Mouse (Mus musculus): ENCODE measurements around the gene Sfxn3. TPM values are rescaled to one million over a fixed set of nuclear protein-coding genes. Genes with fewer than 3 reads are reported as not detected.

The Sfxn3 gene
- polyA plus RNA-seq, 1 experiment: 8.8 TPM

DNA sequence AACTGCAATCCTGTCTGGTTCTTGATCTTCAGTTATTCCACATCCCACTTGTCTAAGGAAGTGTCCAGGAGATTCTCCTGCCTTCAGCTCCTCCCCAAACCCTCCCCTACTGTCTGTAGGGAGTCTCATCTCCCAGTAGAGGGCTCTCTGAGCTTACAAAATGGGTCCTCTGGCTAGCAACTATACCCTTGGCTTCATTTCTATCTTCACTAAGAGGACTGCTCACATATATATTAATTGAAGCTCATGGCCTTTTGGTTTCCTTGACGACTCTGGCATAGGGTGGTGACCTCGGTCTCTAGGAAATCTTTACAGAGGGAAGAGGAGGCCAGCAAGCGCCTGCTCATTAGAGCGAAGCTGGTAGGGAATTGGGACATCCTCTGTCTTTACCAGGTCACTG lies 9.1 kb downstream of the Sfxn3 start:
- Histone ChIP-seq H3K4me3 (ENCODE audit: low read depth, low read length) (no peak overlapping the region), H3K4me1 (ENCODE audit: control insufficient read depth, insufficient read depth, insufficient read length, low read length) (peaks cover 5% of the 10 kb centered on the region; the same call in 1 of the 2 replicates), H3K36me3 (ENCODE audit: control insufficient read depth, insufficient read depth, low read length) (peaks cover 1% of the 10 kb centered on the region; the same call in 1 of the 2 replicates), H3K27me3 (ENCODE audit: control insufficient read depth, insufficient read depth, low read length) (no peaks in the 10 kb centered on the region), H3K27ac (ENCODE audit: insufficient read depth, low read depth, low read length) (no peak overlapping the region)
- WGBS: 49% methylated on average over 4 of the region's 4 CpGs
- TF ChIP-seq CTCF (IDR thresholded peaks at IDR 0.05; ENCODE audit: extremely low read depth, insufficient read length, insufficient replicate concordance, low read depth, low read length) (peak; percentile 34; the same call in 1 of the 2 replicates), POLR2A (IDR thresholded peaks at IDR 0.05; ENCODE audit: low read depth, low read length) (no peak)

DNA sequence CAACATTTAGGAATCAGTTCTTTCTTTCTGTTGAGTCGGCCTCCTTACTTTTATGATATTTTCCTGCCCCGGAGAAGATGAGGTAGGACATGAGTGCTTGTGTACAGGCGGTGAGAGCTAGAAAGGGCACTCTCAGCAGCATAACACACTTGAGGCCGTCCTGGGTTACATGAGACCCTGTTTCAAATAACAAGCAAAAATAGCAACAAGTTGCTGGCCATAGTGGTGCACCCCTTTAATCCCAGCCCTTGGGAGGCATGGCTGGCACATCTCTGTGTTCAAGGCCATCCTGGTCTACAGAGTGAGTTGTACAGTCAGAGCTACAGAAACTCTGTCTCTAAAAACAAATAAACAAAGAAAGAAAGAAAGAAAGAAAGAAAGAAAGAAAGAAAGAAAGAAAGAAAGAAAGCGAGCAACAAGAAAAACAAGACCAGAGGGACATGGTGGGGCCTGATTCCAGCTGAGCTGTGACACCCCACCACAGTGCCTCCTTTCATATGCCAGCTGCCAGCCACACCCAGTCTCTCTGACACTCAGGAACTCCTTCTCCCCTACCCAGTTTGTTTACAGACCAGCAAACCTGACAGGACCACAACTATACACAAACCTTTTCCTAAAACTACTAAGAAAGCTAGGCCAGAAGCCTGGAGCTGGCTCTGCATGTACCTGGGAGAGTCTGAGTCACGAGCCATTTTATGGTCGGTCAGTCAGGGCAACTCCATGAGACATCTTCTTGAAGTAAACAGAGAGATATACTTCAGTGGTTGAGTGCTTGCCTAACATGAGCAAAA lies 9.8 kb downstream of the Sfxn3 start:
- WGBS: 56% methylated on average over 7 of the region's 7 CpGs
- no peak for TF ChIP-seq POLR2A (IDR thresholded peaks at IDR 0.05; ENCODE audit: low read depth, low read length)
- no peak for TF ChIP-seq CTCF (IDR thresholded peaks at IDR 0.05; ENCODE audit: extremely low read depth, insufficient read length, insufficient replicate concordance, low read depth, low read length)
- no peak overlapping the region for H3K4me3 ChIP-seq (ENCODE audit: low read depth, low read length)
- H3K4me1 ChIP-seq (ENCODE audit: control insufficient read depth, insufficient read depth, insufficient read length, low read length): peaks cover 5% of the 10 kb centered on the region; the same call in 1 of the 2 replicates
- peaks cover 1% of the 10 kb centered on the region; the same call in 1 of the 2 replicates for H3K36me3 ChIP-seq (ENCODE audit: control insufficient read depth, insufficient read depth, low read length)
- H3K27ac ChIP-seq (ENCODE audit: insufficient read depth, low read depth, low read length): peak overlapping the region; percentile 91
- H3K27me3 ChIP-seq (ENCODE audit: control insufficient read depth, insufficient read depth, low read length): no peaks in the 10 kb centered on the region

GRCm38 (mm10) chr19:45057724-45058112 lies 10.4 kb downstream of the Sfxn3 start:
- H3K4me3 ChIP-seq (ENCODE audit: low read depth, low read length): peak overlapping the region; percentile 75
- peaks cover 1% of the 10 kb centered on the region; the same call in 1 of the 2 replicates for H3K36me3 ChIP-seq (ENCODE audit: control insufficient read depth, insufficient read depth, low read length)
- peaks cover 5% of the 10 kb centered on the region; the same call in 1 of the 2 replicates for H3K4me1 ChIP-seq (ENCODE audit: control insufficient read depth, insufficient read depth, insufficient read length, low read length)
- H3K27ac ChIP-seq (ENCODE audit: insufficient read depth, low read depth, low read length): peak overlapping the region; percentile 91
- TF ChIP-seq CTCF (IDR thresholded peaks at IDR 0.05; ENCODE audit: extremely low read depth, insufficient read length, insufficient replicate concordance, low read depth, low read length) (no peak), POLR2A (IDR thresholded peaks at IDR 0.05; ENCODE audit: low read depth, low read length) (no peak)
- H3K27me3 ChIP-seq (ENCODE audit: control insufficient read depth, insufficient read depth, low read length): no peaks in the 10 kb centered on the region
- 15% methylated on average over 7 of the region's 7 CpGs for WGBS

DNA sequence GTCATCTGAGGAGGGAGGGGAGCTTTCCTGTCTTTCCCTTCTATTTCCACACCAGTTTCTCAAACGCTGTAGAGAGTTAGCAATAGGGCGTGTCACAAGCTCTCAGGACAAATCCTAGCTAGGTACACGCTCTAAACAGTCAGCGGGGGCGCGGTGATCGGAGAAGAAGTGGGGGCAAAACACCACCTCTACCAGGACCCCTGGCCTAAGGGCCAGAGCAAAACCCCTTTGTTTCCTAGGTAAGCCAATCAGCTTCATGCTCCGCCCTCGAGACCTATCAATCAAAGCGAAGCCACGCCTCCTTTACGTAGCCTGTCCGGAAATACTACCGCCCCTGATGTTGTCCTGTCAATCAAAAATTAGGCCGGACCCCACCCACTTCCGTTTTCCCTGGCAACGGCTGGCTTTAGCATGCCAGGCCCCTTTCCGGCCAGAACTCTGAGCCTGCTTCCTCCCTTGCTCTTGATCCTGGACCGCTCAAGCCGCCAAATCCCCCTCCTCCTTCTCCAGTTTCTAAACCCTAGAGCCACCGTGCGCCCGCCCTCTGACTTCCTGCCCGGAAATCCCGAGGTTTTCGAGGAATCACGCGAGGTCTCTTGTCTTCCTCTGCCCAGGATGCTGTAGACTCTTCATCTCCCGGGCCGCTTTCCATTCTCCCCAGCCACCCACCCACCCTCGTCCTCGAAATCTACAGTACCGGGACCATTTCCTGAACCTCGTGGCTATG lies 11.0 kb downstream of the Sfxn3 start:
- Histone ChIP-seq H3K4me3 (ENCODE audit: low read depth, low read length) (peak overlapping the region; percentile 75), H3K27ac (ENCODE audit: insufficient read depth, low read depth, low read length) (peak overlapping the region; percentile 91), H3K27me3 (ENCODE audit: control insufficient read depth, insufficient read depth, low read length) (no peaks in the 10 kb centered on the region), H3K4me1 (ENCODE audit: control insufficient read depth, insufficient read depth, insufficient read length, low read length) (peaks cover 5% of the 10 kb centered on the region; the same call in 1 of the 2 replicates), H3K36me3 (ENCODE audit: control insufficient read depth, insufficient read depth, low read length) (peaks cover 1% of the 10 kb centered on the region; the same call in 1 of the 2 replicates)
- peak; percentile 65; the same call in 1 of the 2 replicates for TF ChIP-seq POLR2A (IDR thresholded peaks at IDR 0.05; ENCODE audit: low read depth, low read length)
- no peak for TF ChIP-seq CTCF (IDR thresholded peaks at IDR 0.05; ENCODE audit: extremely low read depth, insufficient read length, insufficient replicate concordance, low read depth, low read length)
- WGBS: under 1% methylated on average over 34 of the region's 34 CpGs

DNA sequence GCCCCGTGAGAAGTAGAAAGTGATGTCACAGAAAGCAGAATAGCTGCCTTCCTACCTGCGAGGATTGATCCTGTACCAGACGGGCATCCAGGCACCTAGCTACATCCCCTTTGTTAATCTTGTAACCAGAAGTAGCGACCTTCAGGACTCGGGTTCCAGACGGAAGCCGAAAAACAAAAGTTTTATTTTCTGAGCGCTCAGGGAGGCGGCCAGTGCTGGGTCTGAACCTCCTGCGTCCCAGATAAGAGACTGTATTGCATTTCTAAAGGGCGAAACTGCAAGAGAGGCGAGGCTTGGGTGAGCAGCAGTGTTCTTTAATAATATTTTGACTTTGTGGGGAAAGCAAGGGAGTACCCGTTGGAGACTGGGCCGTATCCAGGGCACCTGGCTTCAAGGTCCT lies 11.5 kb downstream of the Sfxn3 start:
- under 1% methylated on average over 14 of the region's 14 CpGs for WGBS
- Histone ChIP-seq H3K4me3 (ENCODE audit: low read depth, low read length) (peak overlapping the region; percentile 75), H3K4me1 (ENCODE audit: control insufficient read depth, insufficient read depth, insufficient read length, low read length) (peaks cover 5% of the 10 kb centered on the region; the same call in 1 of the 2 replicates), H3K27me3 (ENCODE audit: control insufficient read depth, insufficient read depth, low read length) (no peaks in the 10 kb centered on the region), H3K27ac (ENCODE audit: insufficient read depth, low read depth, low read length) (peak overlapping the region; percentile 91), H3K36me3 (ENCODE audit: control insufficient read depth, insufficient read depth, low read length) (no peaks in the 10 kb centered on the region; the same call in 1 of the 2 replicates)
- no peak for TF ChIP-seq POLR2A (IDR thresholded peaks at IDR 0.05; ENCODE audit: low read depth, low read length)
- TF ChIP-seq CTCF (IDR thresholded peaks at IDR 0.05; ENCODE audit: extremely low read depth, insufficient read length, insufficient replicate concordance, low read depth, low read length): no peak

DNA sequence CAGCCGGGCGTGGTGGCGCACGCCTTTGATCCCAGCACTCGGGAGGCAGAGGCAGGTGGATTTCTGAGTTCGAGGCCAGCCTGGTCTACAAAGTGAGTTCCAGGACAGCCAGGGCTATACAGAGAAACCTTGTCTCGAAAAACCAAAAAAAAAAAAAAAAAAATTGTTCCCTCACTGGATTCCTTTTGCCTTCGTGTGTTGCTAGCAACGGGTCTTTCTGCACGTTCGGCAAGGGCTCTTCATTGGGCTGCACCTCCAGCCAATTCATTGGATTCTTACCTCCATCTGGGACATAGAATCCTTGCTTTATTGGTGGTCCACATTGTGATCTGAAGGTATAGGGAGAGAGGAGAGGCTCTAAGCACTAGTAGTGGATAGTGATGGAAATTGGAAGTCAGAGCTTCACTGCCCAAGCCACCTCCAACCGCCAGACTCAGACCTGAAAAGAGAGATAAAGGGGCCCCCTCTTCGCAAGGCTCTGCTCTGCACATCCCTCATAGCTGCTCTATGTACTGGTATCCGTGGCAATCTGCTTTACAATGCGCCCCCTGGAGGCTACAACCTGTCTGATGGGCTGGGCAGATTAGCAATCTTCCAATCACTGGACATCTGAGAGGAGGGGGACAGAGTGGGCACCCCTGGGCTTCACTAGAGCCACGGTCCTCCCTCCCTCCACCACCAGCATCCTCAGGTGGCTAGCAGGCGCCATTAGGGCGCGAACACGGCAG lies 16.4 kb downstream of the Sfxn3 start:
- no peak for TF ChIP-seq POLR2A (IDR thresholded peaks at IDR 0.05; ENCODE audit: low read depth, low read length)
- TF ChIP-seq CTCF (IDR thresholded peaks at IDR 0.05; ENCODE audit: extremely low read depth, insufficient read length, insufficient replicate concordance, low read depth, low read length): peak; percentile 65; the same call in 1 of the 2 replicates
- no peak overlapping the region for H3K4me3 ChIP-seq (ENCODE audit: low read depth, low read length)
- no peaks in the 10 kb centered on the region for H3K4me1 ChIP-seq (ENCODE audit: control insufficient read depth, insufficient read depth, insufficient read length, low read length)
- no peaks in the 10 kb centered on the region for H3K36me3 ChIP-seq (ENCODE audit: control insufficient read depth, insufficient read depth, low read length)
- peaks cover 34% of the 10 kb centered on the region for H3K27me3 ChIP-seq (ENCODE audit: control insufficient read depth, insufficient read depth, low read length)
- WGBS: 39% methylated on average over 20 of the region's 20 CpGs
- H3K27ac ChIP-seq (ENCODE audit: insufficient read depth, low read depth, low read length): no peak overlapping the region
